8 mouse cellular contexts compared by ENCODE assay signal in the genomic region with DNA sequence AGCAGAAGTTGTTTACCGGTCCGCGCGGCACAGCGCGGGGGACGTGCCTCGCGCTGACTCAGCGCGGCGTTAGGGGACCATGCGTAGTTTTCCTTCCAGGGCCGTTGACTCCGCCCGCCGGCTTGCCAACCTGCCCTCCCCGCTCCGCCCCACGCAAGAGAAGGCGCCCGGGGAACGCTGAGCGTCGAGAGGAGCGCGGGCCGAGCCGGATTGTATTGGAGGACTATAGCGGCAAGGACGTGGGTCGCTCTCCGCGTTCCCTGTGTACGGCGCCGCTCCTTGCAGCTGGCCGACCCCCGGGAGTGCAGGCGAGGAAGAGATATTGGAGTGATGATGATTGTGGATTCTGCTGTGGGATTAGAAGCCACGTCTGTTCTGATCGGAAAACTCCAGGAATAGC. TPM values are rescaled to one million over a fixed set of nuclear protein-coding genes. Genes with fewer than 3 reads are reported as not detected.
DNase-seq lines count a peak whose midpoint lies in the region; ATAC-seq and TF ChIP-seq lines count a peak whose summit lies in the region.

No protein-coding gene starts in this region.

- H3K4me3 ChIP-seq in forebrain, embryonic 16.5 days (replicated peaks; ENCODE audit: low read length), result no peak overlapping the region
- H3K4me3 ChIP-seq in forebrain, embryonic 14.5 days (ENCODE audit: low read depth, low read length), result no peak overlapping the region
- peak overlapping the region; percentile 70 for H3K4me3 ChIP-seq in E14TG2a.4 (replicated peaks; ENCODE audit: low read length)
- H3K4me3 ChIP-seq in embryonic facial prominence, embryonic 13.5 days, result peak overlapping the region; percentile 17
- H3K4me3 ChIP-seq in liver, embryonic 12.5 days, result no peak overlapping the region; the same call in 1 of the 2 replicates

- 0 out of 2 replicates have a peak overlapping the region, but pooled peaks have one; percentile 13 for H3K4me2 ChIP-seq in forebrain, embryonic 16.5 days (ENCODE audit: low read length)
- no peak overlapping the region for H3K4me2 ChIP-seq in forebrain, embryonic 14.5 days (ENCODE audit: low read length)
- H3K4me2 ChIP-seq in embryonic facial prominence, embryonic 13.5 days, result peak overlapping the region; percentile 41
- H3K4me2 ChIP-seq in liver, embryonic 12.5 days, result peak overlapping the region; percentile 37

- 41% methylated on average over 42 of the region's 42 CpGs for WGBS in forebrain, embryonic 16.5 days
- WGBS in forebrain, embryonic 14.5 days, result 44% methylated on average over 42 of the region's 42 CpGs
- WGBS in embryonic facial prominence, embryonic 13.5 days, result 35% methylated on average over 42 of the region's 42 CpGs
- WGBS in liver, embryonic 12.5 days (ENCODE audit: insufficient replicate concordance), result 26% methylated on average over 42 of the region's 42 CpGs

- ATAC-seq in forebrain, embryonic 16.5 days, result no peak
- ATAC-seq in forebrain, embryonic 14.5 days, result no peak
- no peak for ATAC-seq in embryonic facial prominence, embryonic 13.5 days (ENCODE audit: insufficient number of reproducible peaks, insufficient read depth, low FRiP score, low TSS enrichment, low read depth)
- ATAC-seq in liver, embryonic 12.5 days, result no peak

- H3K4me1 ChIP-seq in forebrain, embryonic 16.5 days (replicated peaks; ENCODE audit: control insufficient read depth, insufficient read depth, low read length), result no peaks in the 10 kb centered on the region
- no peaks in the 10 kb centered on the region for H3K4me1 ChIP-seq in forebrain, embryonic 14.5 days (ENCODE audit: control insufficient read depth, insufficient read depth, low read length)
- H3K4me1 ChIP-seq in E14TG2a.4 (replicated peaks; ENCODE audit: low read depth, low read length), result peaks cover 3% of the 10 kb centered on the region; the same call in 1 of the 2 replicates
- H3K4me1 ChIP-seq in embryonic facial prominence, embryonic 13.5 days, result no peaks in the 10 kb centered on the region
- H3K4me1 ChIP-seq in liver, embryonic 12.5 days, result no peaks in the 10 kb centered on the region

- H3K27ac ChIP-seq in forebrain, embryonic 16.5 days (ENCODE audit: low read length), result no peak overlapping the region
- no peak overlapping the region for H3K27ac ChIP-seq in forebrain, embryonic 14.5 days (ENCODE audit: low read depth, low read length)
- H3K27ac ChIP-seq in embryonic facial prominence, embryonic 13.5 days, result no peak overlapping the region
- no peak overlapping the region for H3K27ac ChIP-seq in liver, embryonic 12.5 days

- TF ChIP-seq CTCF in E14TG2a.4 (conservative IDR thresholded peaks at IDR 0.05; ENCODE audit: low read length), result no peak

- DNase-seq in forebrain, embryonic 14.5 days (ENCODE audit: low spot score), result no peak
- no peak for DNase-seq in layer of hippocampus, adult 9-10 months (ENCODE audit: low spot score)
- DNase-seq in right cerebral cortex, adult 2 months (ENCODE audit: low spot score in 2 of 2), result no peak
- no peak for DNase-seq in cerebellum, postnatal 4 days (ENCODE audit: low spot score in 2 of 2)

- no peaks in the 10 kb centered on the region for H3K36me3 ChIP-seq in forebrain, embryonic 16.5 days (ENCODE audit: control insufficient read depth, insufficient read depth)
- H3K36me3 ChIP-seq in forebrain, embryonic 14.5 days (ENCODE audit: control insufficient read depth, insufficient read depth, low read length), result no peaks in the 10 kb centered on the region
- no peaks in the 10 kb centered on the region for H3K36me3 ChIP-seq in E14TG2a.4 (ENCODE audit: insufficient read depth, low read length)
- no peaks in the 10 kb centered on the region for H3K36me3 ChIP-seq in embryonic facial prominence, embryonic 13.5 days
- H3K36me3 ChIP-seq in liver, embryonic 12.5 days, result no peaks in the 10 kb centered on the region

- H3K9me3 ChIP-seq in forebrain, embryonic 16.5 days (ENCODE audit: control insufficient read depth, low read length), result no peaks in the 10 kb centered on the region
- no peaks in the 10 kb centered on the region for H3K9me3 ChIP-seq in forebrain, embryonic 14.5 days (replicated peaks; ENCODE audit: control insufficient read depth, low read length)
- H3K9me3 ChIP-seq in E14TG2a.4 (ENCODE audit: low read length), result peaks cover 8% of the 10 kb centered on the region; the same call in 1 of the 2 replicates
- H3K9me3 ChIP-seq in embryonic facial prominence, embryonic 13.5 days, result 0 out of 2 replicates have a peak, but pooled peaks cover 4% of the 10 kb centered on the region
- no peaks in the 10 kb centered on the region for H3K9me3 ChIP-seq in liver, embryonic 12.5 days (replicated peaks)

- H3K9ac ChIP-seq in forebrain, embryonic 16.5 days (replicated peaks; ENCODE audit: low read depth, low read length), result no peak overlapping the region
- no peak overlapping the region for H3K9ac ChIP-seq in forebrain, embryonic 14.5 days (ENCODE audit: low read length)
- H3K9ac ChIP-seq in embryonic facial prominence, embryonic 13.5 days, result no peak overlapping the region
- H3K9ac ChIP-seq in liver, embryonic 12.5 days, result no peak overlapping the region

- no peaks in the 10 kb centered on the region for H3K27me3 ChIP-seq in forebrain, embryonic 16.5 days (replicated peaks; ENCODE audit: control insufficient read depth, insufficient read depth, low read length)
- H3K27me3 ChIP-seq in forebrain, embryonic 14.5 days (replicated peaks; ENCODE audit: control insufficient read depth, insufficient read depth, low read length), result no peaks in the 10 kb centered on the region
- H3K27me3 ChIP-seq in E14TG2a.4 (ENCODE audit: insufficient read depth, low read length), result peaks cover 44% of the 10 kb centered on the region
- peaks cover 9% of the 10 kb centered on the region for H3K27me3 ChIP-seq in embryonic facial prominence, embryonic 13.5 days
- peaks cover 14% of the 10 kb centered on the region; the same call in 1 of the 2 replicates for H3K27me3 ChIP-seq in liver, embryonic 12.5 days (replicated peaks)

RNA-seq across cellular contexts. Expression of gene Cd209c, which starts 39.7 kb away (rescaled TPM):
- 0.31 and 0.77 TPM in 2 replicates for polyA plus RNA-seq in forebrain, embryonic 16.5 days (2015; fragmentation: Nextera tagmentation; extraction: Ambion mirVana)
- polyA plus RNA-seq in forebrain, embryonic 14.5 days (2014; fragmentation: Nextera tagmentation; extraction: Ambion mirVana), result 0.14 and 0.51 TPM in 2 replicates
- 0.33 and 0.52 TPM in 2 replicates for polyA plus RNA-seq in embryonic facial prominence, embryonic 13.5 days (2015; fragmentation: Nextera tagmentation; extraction: Ambion mirVana)
- 0.19 and 0.29 TPM in 2 replicates for polyA plus RNA-seq in liver, embryonic 12.5 days (2016; fragmentation: Nextera tagmentation; extraction: Ambion mirVana)

Comparison
In these comparisons a context has a peak if more than half of its experiments do, and no peak if none do; other contexts are left out.
1. H3K4me3 ChIP-seq: peak in E14TG2a.4 (single experiment) and embryonic facial prominence, embryonic 13.5 days (single experiment); none in forebrain, embryonic 16.5 days (single experiment), forebrain, embryonic 14.5 days (single experiment) and liver, embryonic 12.5 days (single experiment).